Mouse (Mus musculus) cortical plate, adult 2 months (tissue): ENCODE data around the gene Rundc3a.

Experiments
- CTCF ChIP-seq: fragments of 200-500 bp; IDR thresholded peaks from 2 replicates; pipeline ENCODE4 v1.5.1; 2011; ENCODE audit warnings: mild to moderate bottlenecking, control low read depth, low read length; ENCODE audit not compliant: insufficient read depth; ENCODE audit errors: extremely low read depth
- POLR2A ChIP-seq: fragments of 200-500 bp; IDR thresholded peaks from 2 replicates; pipeline ENCODE4 v1.6.1; 2011; ENCODE audit warnings: mild to moderate bottlenecking, low read length, control low read depth; ENCODE audit not compliant: insufficient read depth; ENCODE audit errors: extremely low read depth

GRCm38 (mm10) chr11:102358365-102358764 is 34.8 kb upstream of the Rundc3a start:
- no peak for TF ChIP-seq CTCF
- no peak for TF ChIP-seq POLR2A
